Mouse (Mus musculus) forebrain, embryonic 12.5 days (tissue): ENCODE measurements around the gene Vps52. TPM values are rescaled to one million over a fixed set of nuclear protein-coding genes. Genes with fewer than 3 reads are reported as not detected.

Source experiments
- ATAC-seq: fragments of 200-750 bp; cut with Nextera tagmentation; 2 replicates; pipeline ENCODE4 v1.8.0; 2017; ENCODE audit warnings: moderate TSS enrichment; ENCODE audit not compliant: low FRiP score
- H3K27ac ChIP-seq: fragments of 300-500 bp; sonication (generic); 2 replicates; pipeline ENCODE4 v1.5.1; 2016; ENCODE audit warnings: mild to moderate bottlenecking
- H3K27me3 ChIP-seq: fragments of 300-500 bp; sonication (generic); 2 replicates; pipeline ENCODE4 v1.6.1; 2016; ENCODE audit warnings: mild to moderate bottlenecking
- H3K36me3 ChIP-seq: fragments of 300-500 bp; sonication (generic); replicated peaks from 2 replicates; pipeline ENCODE4 v1.6.1; 2016; ENCODE audit warnings: mild to moderate bottlenecking
- H3K4me1 ChIP-seq: fragments of 300-500 bp; sonication (generic); 2 replicates; pipeline ENCODE4 v1.6.1; 2016
- H3K4me2 ChIP-seq: fragments of 300-500 bp; sonication (generic); 2 replicates; pipeline ENCODE4 v1.6.1; 2016; ENCODE audit warnings: mild to moderate bottlenecking, moderate library complexity
- H3K4me3 ChIP-seq: fragments of 300-500 bp; sonication (generic); replicated peaks from 2 replicates; pipeline ENCODE4 v1.5.1; 2016; ENCODE audit warnings: mild to moderate bottlenecking
- H3K9ac ChIP-seq: fragments of 300-500 bp; sonication (generic); 2 replicates; pipeline ENCODE4 v1.6.1; 2016; ENCODE audit warnings: mild to moderate bottlenecking
- H3K9me3 ChIP-seq: fragments of 300-500 bp; sonication (generic); 2 replicates; pipeline ENCODE4 v1.6.1; 2016
- WGBS: fragments of 180-500 bp; shearing (Covaris S2); methylation state at CpG from one replicate; pipeline ENCODE4 v1.1.7; 2016; 5-methylcytosine and 5-hydroxymethylcytosine counted together
- polyA plus RNA-seq: library from polyadenylated mRNA; unstranded; fragments of >200 nt; fragmentation: Nextera tagmentation; extraction: Ambion mirVana; gene quantifications from 2 replicates; pipeline ENCODE4 v1.2.1, GENCODE M21; 2016

Vps52 gene
- polyA plus RNA-seq, 1 experiment from 2014 or later = 58.4 TPM

DNA sequence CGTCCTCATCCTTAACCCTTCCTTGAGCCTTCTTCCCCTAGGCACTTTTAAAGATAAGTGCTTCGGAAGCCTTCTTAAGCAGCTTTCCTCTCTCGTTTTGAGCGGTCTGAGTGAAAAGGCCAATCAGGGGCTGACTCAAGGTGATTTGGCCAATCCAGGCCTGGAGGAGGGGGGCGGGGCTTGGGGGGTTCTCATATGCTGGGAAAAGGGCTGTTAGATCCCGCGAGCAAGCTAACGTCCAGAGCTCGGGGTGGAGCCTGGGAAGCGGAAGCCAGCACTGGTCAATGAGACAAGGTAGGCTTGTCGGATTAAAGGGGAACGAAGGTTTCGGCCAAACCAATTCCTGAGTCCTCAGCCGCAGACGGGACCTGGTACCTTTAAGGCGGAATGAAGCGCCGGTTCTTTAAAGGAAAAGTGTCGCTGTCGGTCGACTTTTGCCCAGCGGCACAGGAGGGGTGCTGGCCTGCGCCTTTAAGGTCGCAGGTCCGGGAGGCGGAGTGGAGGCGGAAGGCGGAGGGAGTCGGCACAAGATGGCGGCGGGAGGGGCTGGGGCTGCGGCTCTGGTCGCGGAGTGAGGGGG, 39.9 kb upstream of the Vps52 start, which contains the start of the genes Tapbp and Zbtb22:
Tapbp (plus strand) TSS at position 229 of the 580 bp plus-strand sequence.
Zbtb22 (plus strand) TSS at position 234 of the 580 bp plus-strand sequence.
- ATAC-seq = peak; percentile 91
- H3K4me2 ChIP-seq = peak within 1 kb of the TSS; percentile 65
- peak within 1 kb of the TSS; percentile 65 for H3K4me3 ChIP-seq
- peaks cover 60% of the 10 kb centered on the region for H3K4me1 ChIP-seq
- peaks cover 7% of the 10 kb centered on the region; the same call in 1 of the 2 replicates for H3K27me3 ChIP-seq
- peak within 1 kb of the TSS; percentile 88 for H3K27ac ChIP-seq
- under 1% methylated on average over 34 of the region's 34 CpGs for WGBS
- peak within 1 kb of the TSS; percentile 66 for H3K9ac ChIP-seq
- H3K36me3 ChIP-seq = peaks cover 56% of the 10 kb centered on the region
- H3K9me3 ChIP-seq = no peaks in the 10 kb centered on the region

DNA sequence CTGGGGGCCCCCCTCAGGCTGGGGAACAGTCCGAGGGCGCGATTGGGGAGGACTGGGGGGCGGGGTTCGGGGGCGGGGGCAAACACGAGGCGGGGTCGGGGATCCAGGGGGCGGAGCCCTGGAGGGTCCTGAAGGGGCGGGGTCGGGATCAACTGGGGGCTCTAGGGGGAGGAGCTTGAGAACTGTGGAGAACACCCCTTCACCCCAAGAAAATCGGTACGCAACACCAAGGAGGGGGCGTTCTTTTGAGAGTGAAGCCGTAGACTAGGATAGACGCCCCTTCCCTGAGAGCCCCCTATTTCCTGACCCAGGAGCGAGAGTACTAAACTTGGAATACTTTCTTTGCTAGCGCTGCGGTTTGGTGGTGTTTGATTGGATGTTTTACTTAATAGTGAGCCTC, 39.3 kb upstream of the Vps52 start:
- Histone ChIP-seq H3K36me3 (peaks cover 52% of the 10 kb centered on the region), H3K4me2 (peak overlapping the region; percentile 65), H3K4me1 (peaks cover 60% of the 10 kb centered on the region), H3K9ac (peak overlapping the region; percentile 66), H3K9me3 (no peaks in the 10 kb centered on the region), H3K4me3 (peak overlapping the region; percentile 65), H3K27ac (peak overlapping the region; percentile 88), H3K27me3 (peaks cover 7% of the 10 kb centered on the region; the same call in 1 of the 2 replicates)
- peak; percentile 18 for ATAC-seq
- WGBS = under 1% methylated on average over 15 of the region's 20 CpGs

DNA sequence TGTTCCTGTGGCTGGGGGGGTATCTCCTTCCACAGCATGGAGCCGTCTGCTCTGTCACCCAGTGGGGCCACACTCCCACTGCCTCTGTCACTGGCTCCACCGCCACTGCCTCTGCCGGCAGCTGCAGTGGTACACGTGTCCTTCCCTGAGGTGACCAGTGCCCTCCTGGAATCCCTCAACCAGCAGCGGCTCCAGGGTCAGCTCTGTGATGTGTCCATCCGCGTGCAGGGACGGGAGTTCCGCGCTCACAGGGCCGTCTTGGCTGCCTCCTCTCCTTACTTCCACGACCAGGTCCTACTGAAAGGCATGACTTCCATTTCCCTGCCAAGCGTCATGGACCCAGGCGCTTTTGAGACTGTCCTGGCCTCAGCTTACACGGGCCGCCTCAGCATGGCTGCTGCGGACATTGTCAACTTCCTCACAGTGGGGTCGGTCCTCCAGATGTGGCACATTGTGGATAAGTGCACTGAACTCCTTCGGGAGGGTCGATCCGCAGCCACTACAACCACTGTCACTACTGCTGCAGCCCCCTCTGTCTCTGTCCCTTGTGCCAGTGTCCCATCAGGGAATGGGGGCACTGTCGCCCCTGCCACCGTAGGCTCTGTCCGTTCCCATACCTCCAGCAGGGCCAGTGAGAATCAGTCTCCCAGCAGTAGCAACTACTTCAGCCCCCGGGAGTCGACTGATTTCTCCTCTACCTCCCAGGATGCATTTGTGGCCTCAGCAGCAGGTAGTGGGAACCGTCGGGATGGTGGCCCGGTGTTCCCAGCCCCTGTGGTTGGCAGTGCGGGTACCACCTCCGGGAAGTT, 38.6 kb upstream of the Vps52 start:
- peaks cover 60% of the 10 kb centered on the region for H3K4me1 ChIP-seq
- no peaks in the 10 kb centered on the region for H3K9me3 ChIP-seq
- H3K36me3 ChIP-seq = peaks cover 44% of the 10 kb centered on the region
- WGBS = 71% methylated on average over 31 of the region's 31 CpGs
- ATAC-seq = no peak
- H3K27me3 ChIP-seq = peaks cover 7% of the 10 kb centered on the region; the same call in 1 of the 2 replicates
- H3K4me3 ChIP-seq = peak overlapping the region; percentile 65
- H3K4me2 ChIP-seq = peak overlapping the region; percentile 65
- no peak overlapping the region for H3K27ac ChIP-seq
- H3K9ac ChIP-seq = peak overlapping the region; percentile 66

DNA sequence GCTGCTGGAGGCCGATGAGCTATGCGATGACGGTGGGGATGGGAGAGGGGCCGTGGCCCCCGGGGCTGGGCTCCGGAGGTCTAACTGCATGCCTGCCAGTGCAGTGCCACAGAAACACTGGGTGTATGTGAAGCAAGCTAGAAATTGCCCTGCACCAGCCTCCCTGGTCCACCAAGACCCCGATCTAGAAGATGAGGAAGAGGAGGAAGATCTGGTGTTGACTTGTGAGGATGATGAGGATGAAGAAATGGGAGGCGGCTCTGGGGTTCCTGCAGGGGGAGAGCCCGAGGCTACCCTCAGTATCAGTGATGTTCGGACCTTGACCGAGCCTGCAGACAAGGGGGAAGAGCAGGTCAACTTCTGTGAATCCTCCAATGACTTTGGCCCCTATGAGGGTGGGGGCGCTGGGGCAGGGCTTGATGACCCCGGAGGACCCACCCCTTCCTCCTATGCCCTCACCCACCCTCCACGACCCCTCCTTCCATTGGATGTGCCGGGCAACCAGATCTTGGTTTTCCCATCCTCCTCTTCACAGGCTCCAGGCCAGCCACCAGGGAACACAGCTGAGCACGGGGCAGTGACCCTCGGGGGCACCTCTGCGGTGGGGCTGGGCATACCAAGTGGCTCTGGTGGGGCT, 37.8 kb upstream of the Vps52 start:
- H3K36me3 ChIP-seq = peaks cover 37% of the 10 kb centered on the region
- peaks cover 60% of the 10 kb centered on the region for H3K4me1 ChIP-seq
- no peak overlapping the region for H3K9ac ChIP-seq
- no peak overlapping the region for H3K4me2 ChIP-seq
- H3K4me3 ChIP-seq = no peak overlapping the region; the same call in 1 of the 2 replicates
- no peaks in the 10 kb centered on the region for H3K9me3 ChIP-seq
- ATAC-seq = no peak
- H3K27me3 ChIP-seq = peaks cover 7% of the 10 kb centered on the region; the same call in 1 of the 2 replicates
- 84% methylated on average over 18 of the region's 18 CpGs for WGBS
- no peak overlapping the region for H3K27ac ChIP-seq

DNA sequence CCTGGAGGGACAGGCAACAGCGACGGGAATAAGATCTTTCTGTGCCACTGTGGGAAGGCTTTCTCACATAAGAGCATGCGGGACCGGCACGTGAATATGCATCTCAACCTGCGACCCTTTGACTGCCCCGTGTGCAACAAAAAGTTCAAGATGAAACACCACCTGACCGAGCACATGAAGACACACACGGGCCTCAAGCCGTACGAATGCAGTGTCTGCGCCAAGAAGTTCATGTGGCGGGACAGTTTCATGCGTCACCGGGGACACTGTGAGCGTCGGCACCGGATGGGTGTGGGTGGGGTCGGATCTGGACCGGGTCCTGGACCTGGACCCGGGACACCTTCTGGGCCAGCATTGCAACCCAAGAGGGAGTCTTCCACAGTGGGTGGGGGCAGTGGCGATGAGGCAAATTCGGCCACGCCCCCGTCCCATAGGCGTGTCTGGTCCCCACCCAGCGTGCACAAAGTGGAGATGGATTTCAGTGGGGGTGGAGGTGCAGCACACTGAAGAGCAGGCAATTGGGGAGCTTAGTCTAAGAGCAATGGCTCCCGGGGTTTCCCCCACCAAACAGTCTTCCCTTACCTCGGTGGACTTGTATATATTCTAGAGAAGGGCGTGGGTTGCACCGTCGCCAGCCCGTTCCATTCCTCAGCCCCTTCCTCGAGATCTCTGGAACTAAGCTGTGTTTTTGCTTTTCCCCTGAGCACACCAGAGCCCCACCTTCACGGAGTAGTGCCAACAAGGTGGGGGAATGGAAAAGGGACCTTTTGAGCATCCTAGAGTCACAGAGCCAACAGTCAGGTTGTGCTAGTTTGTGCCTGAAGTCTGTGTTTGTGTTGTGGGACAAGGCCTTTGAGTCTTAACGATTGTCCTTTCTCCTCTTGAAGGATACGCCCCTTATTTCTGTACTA, 37.1 kb upstream of the Vps52 start:
- no peak overlapping the region for H3K9ac ChIP-seq
- peaks cover 57% of the 10 kb centered on the region for H3K4me1 ChIP-seq
- peak overlapping the region; percentile 87 for H3K4me2 ChIP-seq
- H3K27me3 ChIP-seq = peaks cover 7% of the 10 kb centered on the region; the same call in 1 of the 2 replicates
- WGBS = 62% methylated on average over 37 of the region's 37 CpGs
- H3K9me3 ChIP-seq = no peaks in the 10 kb centered on the region
- no peak for ATAC-seq
- no peak overlapping the region for H3K27ac ChIP-seq
- H3K4me3 ChIP-seq = peak overlapping the region; percentile 46
- peaks cover 31% of the 10 kb centered on the region for H3K36me3 ChIP-seq

DNA sequence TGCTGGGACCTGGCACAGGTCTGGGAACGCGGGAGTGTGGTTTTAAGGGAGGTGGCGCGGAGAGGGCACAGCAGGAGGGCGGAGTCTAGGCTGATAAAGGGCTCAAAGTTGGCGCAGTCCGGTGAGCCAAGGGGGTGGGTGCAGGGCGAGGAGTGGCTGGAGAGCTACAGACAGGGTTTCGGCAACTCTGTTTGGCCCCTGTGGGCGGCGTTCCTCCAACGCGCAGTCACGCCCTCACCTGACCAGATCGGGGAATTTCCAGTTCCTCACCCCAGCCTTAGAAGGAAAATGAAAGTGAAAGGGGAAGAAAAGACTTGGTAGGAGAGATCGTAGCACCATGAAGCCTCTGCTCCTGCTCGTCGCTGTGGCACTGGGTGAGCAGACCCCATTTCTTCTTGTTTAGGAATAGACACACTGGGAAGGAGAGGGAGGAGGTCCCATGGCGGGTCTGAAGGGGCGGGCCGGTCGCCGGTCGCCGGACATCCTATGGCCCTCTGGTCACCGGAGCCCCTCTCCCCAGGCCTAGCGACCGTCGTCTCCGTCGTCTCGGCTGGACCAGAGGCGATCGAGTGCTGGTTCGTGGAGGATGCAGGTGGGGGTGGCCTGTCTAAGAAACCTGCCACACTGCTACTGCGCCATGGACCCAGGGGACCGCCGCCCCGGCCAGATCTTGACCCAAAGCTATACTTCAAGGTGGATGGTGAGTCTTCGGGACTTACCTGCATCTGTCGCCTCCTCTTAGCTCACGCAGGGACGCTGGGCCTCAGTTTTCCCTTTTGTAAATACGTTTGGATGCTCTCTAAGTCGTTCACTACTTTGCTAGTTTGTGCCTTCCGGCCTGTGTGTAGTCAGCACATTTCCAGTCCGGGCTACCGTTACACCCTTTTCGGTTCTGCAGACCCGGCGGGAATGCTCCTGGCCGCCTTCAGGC, 36.0 kb upstream of the Vps52 start:
- Histone ChIP-seq H3K27ac (peak overlapping the region; percentile 51), H3K4me1 (peaks cover 49% of the 10 kb centered on the region), H3K36me3 (peaks cover 20% of the 10 kb centered on the region), H3K9me3 (no peaks in the 10 kb centered on the region), H3K4me3 (peak overlapping the region; percentile 46), H3K9ac (peak overlapping the region; percentile 51), H3K4me2 (peak overlapping the region; percentile 87), H3K27me3 (peaks cover 7% of the 10 kb centered on the region; the same call in 1 of the 2 replicates)
- ATAC-seq = no peak
- under 1% methylated on average over 52 of the region's 52 CpGs for WGBS

DNA sequence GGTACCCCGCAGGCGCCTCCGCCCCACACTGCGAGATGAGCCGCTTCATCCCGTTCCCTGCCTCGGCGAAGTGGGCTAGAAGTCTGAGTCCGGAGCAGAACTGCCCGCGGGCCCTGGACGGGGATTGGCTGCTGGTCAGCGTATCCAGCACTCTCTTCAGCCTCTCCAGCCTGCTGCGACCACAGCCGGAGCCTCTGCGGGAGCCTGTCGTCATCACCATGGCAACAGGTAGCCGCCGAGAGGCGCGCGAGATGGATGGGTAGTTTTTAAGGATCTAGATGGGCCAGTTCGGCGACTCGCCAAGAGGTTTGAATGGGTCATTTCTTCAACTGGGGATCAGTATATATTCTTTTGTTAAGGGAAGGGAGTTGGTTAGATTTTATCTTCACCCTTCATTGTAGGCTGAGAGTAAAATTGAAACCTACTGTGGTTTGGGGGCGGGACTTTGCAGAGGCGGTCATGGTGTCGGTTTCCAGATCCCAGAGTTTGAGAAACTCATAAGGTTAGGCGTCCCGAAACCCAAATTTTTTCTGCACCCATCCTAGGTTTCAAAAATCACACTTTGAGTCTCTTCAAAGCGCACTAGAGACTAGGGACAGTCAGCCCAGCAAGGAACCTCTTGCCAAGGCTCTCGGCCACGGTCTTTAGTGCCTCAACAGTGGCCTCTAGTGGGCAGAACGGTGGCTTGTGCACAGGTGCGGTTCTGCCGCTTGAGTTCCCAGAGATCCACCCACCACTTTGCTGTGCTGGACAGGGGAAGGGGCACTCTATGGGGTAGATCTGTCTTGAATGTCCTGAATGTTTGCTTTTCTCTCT, 35.1 kb upstream of the Vps52 start:
- H3K4me2 ChIP-seq = peak overlapping the region; percentile 87
- peak overlapping the region; percentile 51 for H3K9ac ChIP-seq
- peak; percentile 27 for ATAC-seq
- peak overlapping the region; percentile 51 for H3K27ac ChIP-seq
- peaks cover 20% of the 10 kb centered on the region for H3K36me3 ChIP-seq
- H3K4me3 ChIP-seq = peak overlapping the region; percentile 46
- H3K9me3 ChIP-seq = no peaks in the 10 kb centered on the region
- WGBS = under 1% methylated on average over 36 of the region's 36 CpGs
- peaks cover 7% of the 10 kb centered on the region; the same call in 1 of the 2 replicates for H3K27me3 ChIP-seq
- H3K4me1 ChIP-seq = peaks cover 40% of the 10 kb centered on the region

DNA sequence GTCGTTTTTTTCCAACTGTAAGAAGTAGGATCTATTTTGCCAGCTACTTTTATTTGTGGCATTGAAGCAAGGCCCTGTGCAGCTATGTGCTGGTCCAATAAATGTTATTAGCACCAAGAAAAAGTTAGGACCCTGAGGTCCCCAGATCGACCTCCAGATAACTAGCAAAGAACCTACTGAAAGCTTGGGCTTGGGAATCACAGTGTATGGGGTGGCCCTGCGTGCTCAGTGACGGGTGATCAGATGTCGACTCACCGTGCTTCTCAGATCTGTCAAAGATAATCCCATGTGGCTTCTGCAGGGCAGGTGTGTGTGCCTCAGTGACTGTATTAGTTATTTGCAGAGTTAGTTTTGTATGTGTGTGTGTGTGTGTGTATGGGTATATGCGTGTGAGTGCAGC, 34.3 kb upstream of the Vps52 start:
- no peak for ATAC-seq
- H3K4me1 ChIP-seq = peaks cover 39% of the 10 kb centered on the region
- H3K36me3 ChIP-seq = peaks cover 29% of the 10 kb centered on the region
- peaks cover 7% of the 10 kb centered on the region; the same call in 1 of the 2 replicates for H3K27me3 ChIP-seq
- no peaks in the 10 kb centered on the region for H3K9me3 ChIP-seq
- no peak overlapping the region for H3K4me2 ChIP-seq
- H3K4me3 ChIP-seq = no peak overlapping the region
- WGBS = 86% methylated on average over 7 of the region's 7 CpGs
- H3K27ac ChIP-seq = no peak overlapping the region
- no peak overlapping the region for H3K9ac ChIP-seq

DNA sequence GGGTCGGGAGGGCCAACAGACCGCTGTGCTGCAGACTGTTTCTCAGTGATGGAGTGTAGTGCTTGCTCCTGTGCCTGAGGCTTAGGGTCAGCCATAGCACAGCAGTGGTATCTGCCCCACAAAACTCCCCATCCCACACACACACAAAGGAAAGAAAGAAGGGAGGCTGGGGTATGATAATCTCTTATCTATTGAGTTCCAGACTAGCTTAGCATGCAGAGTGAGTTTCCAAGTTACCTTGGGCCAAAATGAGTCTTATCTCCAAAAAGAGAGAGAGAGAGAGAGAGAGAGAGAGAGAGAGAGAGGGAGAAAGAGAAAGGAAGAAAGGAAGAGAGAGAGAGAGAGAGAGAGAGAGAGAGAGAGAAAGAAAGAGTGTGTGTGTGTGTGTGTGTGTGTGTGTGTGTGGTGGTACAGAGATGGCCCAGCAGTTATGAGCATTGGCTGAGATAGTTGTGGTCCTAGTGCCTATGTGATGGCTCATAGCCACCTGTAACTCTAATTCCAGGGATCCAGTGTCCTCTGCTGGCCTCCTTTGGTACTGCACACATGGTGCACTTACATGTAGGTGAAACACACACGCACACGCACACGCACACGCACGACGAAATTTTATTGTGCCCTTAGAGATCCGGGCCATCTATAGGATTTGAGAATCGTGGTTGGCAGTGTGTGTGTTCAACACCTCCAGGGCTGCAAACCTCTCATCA, 30.9 kb upstream of the Vps52 start:
- WGBS = 84% methylated on average over 10 of the region's 10 CpGs
- no peak overlapping the region for H3K4me2 ChIP-seq
- H3K27ac ChIP-seq = no peak overlapping the region
- H3K36me3 ChIP-seq = peaks cover 23% of the 10 kb centered on the region
- ATAC-seq = no peak
- no peak overlapping the region for H3K4me3 ChIP-seq
- H3K9me3 ChIP-seq = no peaks in the 10 kb centered on the region
- peaks cover 20% of the 10 kb centered on the region for H3K4me1 ChIP-seq
- no peak overlapping the region for H3K9ac ChIP-seq
- no peaks in the 10 kb centered on the region for H3K27me3 ChIP-seq
